Mouse (Mus musculus): ENCODE results near the gene BC035044. TPM values are rescaled to one million over a fixed set of nuclear protein-coding genes. Genes with fewer than 3 reads are reported as not detected.
"Not testable (repeated sequence)": the region's sequence is repeated elsewhere in the genome, so short reads cannot be mapped to it uniquely, and the experiment has no call there.

The BC035044 gene
- total RNA-seq (2014; fragmentation: Nextera tagmentation) (3.0 and 8.4 TPM in 2 replicates), total RNA-seq (2017) (0.85 and 13.2 TPM in 2 replicates)

- no peak for ATAC-seq (replicated peaks; ENCODE audit: low FRiP score, low TSS enrichment, poor library complexity, severe bottlenecking)
Measured at GRCm38 (mm10) chr6:128890948-128891355, at the start of gene BC035044. Gene BC035044 (minus strand): TSS chr6:128891126.

DNA sequence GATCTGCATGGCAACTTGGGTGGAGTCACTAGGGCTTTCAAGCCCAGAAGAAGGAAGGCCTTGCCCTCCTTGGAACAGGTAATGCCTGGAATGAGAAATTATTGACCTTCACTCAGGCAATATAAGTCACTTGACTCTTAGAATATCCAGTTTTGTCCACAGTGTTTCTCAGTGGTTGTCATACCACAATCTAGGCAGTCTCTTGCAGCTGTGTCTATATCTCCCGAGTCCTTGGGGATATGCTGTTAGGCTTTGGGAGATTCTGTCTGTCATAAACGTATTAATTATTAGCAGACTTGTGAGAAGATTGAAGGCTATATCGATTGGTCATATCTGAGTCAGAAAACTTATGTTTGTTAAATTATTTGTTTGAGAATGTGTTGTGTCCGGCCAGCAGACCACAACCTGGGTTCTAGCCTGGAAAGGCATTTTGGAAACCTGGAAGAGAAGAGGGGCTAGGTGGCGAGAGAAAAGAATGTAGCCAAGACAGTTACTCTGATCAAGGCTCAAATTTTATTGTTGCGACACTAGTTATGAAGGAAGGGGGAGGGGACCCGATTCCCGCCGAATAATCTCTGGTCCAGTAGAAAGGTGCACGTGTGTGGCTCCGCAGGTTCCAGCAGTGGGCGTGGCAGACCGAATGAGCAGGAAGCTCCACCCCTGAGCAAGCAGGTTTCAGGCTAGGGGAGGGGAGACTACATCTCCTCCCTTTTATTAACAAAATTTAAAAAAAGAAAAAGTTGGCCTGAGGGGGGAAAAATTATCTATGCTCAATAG, 45.2 kb upstream of the BC035044 start:
- ATAC-seq (replicated peaks; ENCODE audit: low FRiP score, low TSS enrichment, poor library complexity, severe bottlenecking), result not testable (repeated sequence)

- not testable (repeated sequence) for ATAC-seq (replicated peaks; ENCODE audit: low FRiP score, low TSS enrichment, poor library complexity, severe bottlenecking)
Measured at GRCm38 (mm10) chr6:128934081-128934480, 43.2 kb upstream of the BC035044 start, which contains the start of gene Clec2g. Gene Clec2g (plus strand): TSS chr6:128934381.

GRCm38 (mm10) chr6:128933050-128933449, 42.1 kb upstream of the BC035044 start:
- no peak for ATAC-seq (replicated peaks; ENCODE audit: low FRiP score, low TSS enrichment, poor library complexity, severe bottlenecking)

DNA sequence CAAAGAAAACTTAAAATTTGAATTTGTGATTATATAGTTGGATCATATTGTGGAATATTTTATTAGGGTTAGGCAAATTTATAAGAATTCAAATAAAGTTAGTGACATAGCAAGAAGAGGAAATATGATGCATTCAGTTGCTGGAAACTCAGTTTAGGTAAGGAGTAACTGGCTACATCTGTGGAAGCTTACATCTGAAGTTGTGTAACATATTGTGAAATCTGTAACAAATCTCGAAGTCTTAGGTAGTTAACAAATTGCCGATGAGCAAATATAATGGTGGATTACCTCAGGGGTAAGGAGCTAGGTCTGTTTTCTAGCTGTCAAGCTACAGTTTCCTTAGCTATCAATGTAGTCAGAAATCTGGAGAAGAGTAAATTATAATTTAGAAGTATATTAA, 26.4 kb upstream of the BC035044 start:
- ATAC-seq (replicated peaks; ENCODE audit: low FRiP score, low TSS enrichment, poor library complexity, severe bottlenecking), result no peak

DNA sequence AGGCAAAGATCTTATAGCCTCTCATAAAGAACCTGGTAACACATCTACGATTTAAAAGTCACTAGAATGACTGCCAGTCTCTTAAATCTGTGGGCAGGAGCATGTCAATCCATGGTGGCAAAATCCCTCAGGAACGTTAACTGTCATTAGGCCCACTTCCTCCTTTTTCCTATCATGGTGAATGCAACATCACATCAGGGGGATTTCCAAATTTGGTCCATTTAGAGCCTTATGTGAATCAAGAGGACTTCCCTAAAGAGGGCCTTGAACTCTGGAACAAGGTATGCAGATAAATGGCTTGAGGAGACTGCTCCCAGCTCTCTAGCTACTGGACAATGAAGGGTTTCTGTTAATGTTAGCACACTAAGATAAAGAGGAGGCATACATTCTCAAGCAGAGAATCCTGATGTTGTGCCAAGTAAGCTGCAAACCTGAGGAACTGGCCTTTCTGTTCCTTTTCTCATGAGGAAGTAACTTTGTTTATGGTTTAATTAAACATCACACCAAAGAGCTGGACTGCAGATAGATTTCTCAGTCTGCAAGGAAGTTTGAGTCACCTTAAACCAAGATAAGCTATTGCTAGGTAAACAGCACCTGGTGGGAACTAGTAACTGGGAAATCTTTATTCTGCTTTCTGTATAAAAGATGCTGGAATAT, 22.8 kb upstream of the BC035044 start:
- ATAC-seq (replicated peaks; ENCODE audit: low FRiP score, low TSS enrichment, poor library complexity, severe bottlenecking), result no peak

- not testable (repeated sequence) for ATAC-seq (replicated peaks; ENCODE audit: low FRiP score, low TSS enrichment, poor library complexity, severe bottlenecking)
Measured at GRCm38 (mm10) chr6:128900796-128901552, 10.0 kb upstream of the BC035044 start.

DNA sequence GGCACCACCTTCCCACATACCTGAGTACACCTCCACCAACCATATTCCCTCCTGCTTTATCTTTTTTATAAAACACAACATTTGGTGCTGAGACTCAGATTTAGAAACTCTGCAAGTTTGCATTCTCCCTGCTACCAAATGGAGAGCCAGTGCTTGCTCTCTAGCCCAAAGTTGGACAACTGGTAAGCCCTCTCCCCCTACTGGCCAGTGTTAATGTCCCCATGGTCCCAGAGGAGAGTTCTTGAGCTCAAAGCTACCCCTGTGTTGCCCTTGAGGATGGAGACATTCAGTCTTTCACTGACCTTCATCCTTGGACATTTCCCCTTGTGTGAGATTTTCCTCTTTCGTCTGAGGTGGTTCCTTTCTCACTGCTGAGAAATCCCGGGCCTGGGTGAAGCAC, 9.1 kb upstream of the BC035044 start:
- ATAC-seq (replicated peaks; ENCODE audit: low FRiP score, low TSS enrichment, poor library complexity, severe bottlenecking), result no peak

GRCm38 (mm10) chr6:128895404-128896001, 4.6 kb upstream of the BC035044 start:
- no peak for ATAC-seq (replicated peaks; ENCODE audit: low FRiP score, low TSS enrichment, poor library complexity, severe bottlenecking)

GRCm38 (mm10) chr6:128888834-128889233, 2.1 kb downstream of the BC035044 start:
- peak; percentile 70 for ATAC-seq (replicated peaks; ENCODE audit: low FRiP score, low TSS enrichment, poor library complexity, severe bottlenecking)

- ATAC-seq (replicated peaks; ENCODE audit: low FRiP score, low TSS enrichment, poor library complexity, severe bottlenecking), result peak; percentile 68
Measured at GRCm38 (mm10) chr6:128887091-128887790, 3.7 kb downstream of the BC035044 start, which contains the start of gene Clec2i. Gene Clec2i (plus strand): TSS chr6:128887588.

GRCm38 (mm10) chr6:128871910-128872610, 18.9 kb downstream of the BC035044 start:
- no peak for ATAC-seq (replicated peaks; ENCODE audit: low FRiP score, low TSS enrichment, poor library complexity, severe bottlenecking)

DNA sequence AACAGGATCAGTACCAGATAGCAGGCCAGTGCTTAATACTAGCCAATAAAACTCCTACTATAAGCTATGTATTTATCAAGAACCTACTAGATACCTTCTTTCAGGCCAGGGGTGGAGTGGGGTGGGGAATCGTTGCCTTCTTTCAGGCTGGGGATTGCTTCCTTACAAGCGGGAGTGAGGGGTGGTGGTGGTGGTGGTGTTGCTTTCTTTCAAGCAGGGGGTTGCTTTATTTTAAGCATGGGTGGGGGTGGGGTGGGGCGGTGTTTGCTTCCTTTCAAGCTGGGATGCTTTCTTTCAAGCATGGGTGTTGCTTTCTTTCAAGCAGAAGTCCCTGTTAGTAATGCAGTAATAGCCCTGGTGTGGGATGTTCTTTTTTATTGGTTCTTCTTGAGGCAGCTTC, 22.1 kb downstream of the BC035044 start:
- no peak for ATAC-seq (replicated peaks; ENCODE audit: low FRiP score, low TSS enrichment, poor library complexity, severe bottlenecking)

- ATAC-seq (replicated peaks; ENCODE audit: low FRiP score, low TSS enrichment, poor library complexity, severe bottlenecking), result no peak
Measured at GRCm38 (mm10) chr6:128857976-128858375, 33.0 kb downstream of the BC035044 start.

DNA sequence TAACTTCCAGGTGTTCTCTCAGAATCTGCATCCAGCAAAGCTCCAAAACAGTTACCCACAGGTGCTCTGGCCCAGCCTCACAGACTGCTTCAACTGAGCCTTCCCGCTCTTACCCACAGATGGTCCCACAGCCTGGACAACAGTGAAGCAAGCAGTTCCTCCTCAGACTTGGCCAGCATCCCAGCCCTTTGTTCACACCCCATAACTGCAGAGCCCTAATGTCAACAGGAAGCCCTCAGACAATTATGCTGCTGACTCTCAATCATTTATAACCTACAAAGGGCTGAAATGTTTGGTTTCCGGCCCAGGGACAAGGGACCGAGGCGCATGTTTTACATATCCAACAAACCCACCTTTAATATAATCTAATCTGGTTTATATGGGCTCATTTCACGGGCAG, 34.7 kb downstream of the BC035044 start:
- ATAC-seq (replicated peaks; ENCODE audit: low FRiP score, low TSS enrichment, poor library complexity, severe bottlenecking), result peak; percentile 67

- no peak for ATAC-seq (replicated peaks; ENCODE audit: low FRiP score, low TSS enrichment, poor library complexity, severe bottlenecking)
Measured at GRCm38 (mm10) chr6:128855477-128855876, 35.4 kb downstream of the BC035044 start.

GRCm38 (mm10) chr6:128854895-128855294, 36.0 kb downstream of the BC035044 start:
- no peak for ATAC-seq (replicated peaks; ENCODE audit: low FRiP score, low TSS enrichment, poor library complexity, severe bottlenecking)

- ATAC-seq (replicated peaks; ENCODE audit: low FRiP score, low TSS enrichment, poor library complexity, severe bottlenecking), result peak; percentile 66
Measured at GRCm38 (mm10) chr6:128854024-128854820, 36.7 kb downstream of the BC035044 start.
